Mouse (Mus musculus) retina, postnatal 1 day (tissue): ENCODE measurements around the gene Fcrlb.

Experiments
- DNase-seq: peaks from one replicate; pipeline ENCODE4 v3.0.0-alpha.2; 2012

Gene Fcrlb

GRCm38 (mm10) chr1:170907111-170907455 is 5.7 kb downstream of the Fcrlb start:
- peak; percentile 41 for DNase-seq

- no peak for DNase-seq
These were observed 9.3 kb downstream of the Fcrlb start for GRCm38 (mm10) chr1:170903485-170903884.

GRCm38 (mm10) chr1:170901536-170902238 is 11.1 kb downstream of the Fcrlb start:
- DNase-seq = peak; percentile 88

- DNase-seq = peak; percentile 72
These were observed 11.8 kb downstream of the Fcrlb start for GRCm38 (mm10) chr1:170900799-170901467.

- DNase-seq = no peak
These were observed 14.2 kb downstream of the Fcrlb start for GRCm38 (mm10) chr1:170898413-170899075.

GRCm38 (mm10) chr1:170896651-170897281 is 16.0 kb downstream of the Fcrlb start:
- DNase-seq = no peak

- DNase-seq = peak; percentile 68
These were observed 17.8 kb downstream of the Fcrlb start for GRCm38 (mm10) chr1:170894603-170895602.

- no peak for DNase-seq
These were observed 20.5 kb downstream of the Fcrlb start for GRCm38 (mm10) chr1:170892279-170892678.

- DNase-seq = no peak
These were observed 21.1 kb downstream of the Fcrlb start for GRCm38 (mm10) chr1:170891646-170892045.

- DNase-seq = no peak
These were observed 23.4 kb downstream of the Fcrlb start for GRCm38 (mm10) chr1:170889310-170889709.

- DNase-seq = no peak
These were observed 26.7 kb downstream of the Fcrlb start for GRCm38 (mm10) chr1:170886044-170886458.

- peak; percentile 95 for DNase-seq
These were observed 27.7 kb downstream of the Fcrlb start, which contains the start of the genes Gm26620 and Dusp12 for GRCm38 (mm10) chr1:170884978-170885561. Gene Gm26620 (plus strand): TSS chr1:170885065. Gene Dusp12 (minus strand): TSS chr1:170885540.

GRCm38 (mm10) chr1:170884390-170884789 is 28.4 kb downstream of the Fcrlb start:
- no peak for DNase-seq

GRCm38 (mm10) chr1:170882915-170883485 is 29.7 kb downstream of the Fcrlb start:
- no peak for DNase-seq

- no peak for DNase-seq
These were observed 35.8 kb downstream of the Fcrlb start for GRCm38 (mm10) chr1:170876906-170877305.

- no peak for DNase-seq
These were observed 37.1 kb downstream of the Fcrlb start for GRCm38 (mm10) chr1:170875676-170876075.

- no peak for DNase-seq
These were observed 40.8 kb downstream of the Fcrlb start for GRCm38 (mm10) chr1:170871961-170872360.

GRCm38 (mm10) chr1:170871402-170871801 is 41.3 kb downstream of the Fcrlb start:
- no peak for DNase-seq

- no peak for DNase-seq
These were observed 43.8 kb downstream of the Fcrlb start for GRCm38 (mm10) chr1:170868905-170869283.

- DNase-seq = peak; percentile 94
These were observed 44.4 kb downstream of the Fcrlb start for GRCm38 (mm10) chr1:170868107-170868904.
